Mouse (Mus musculus) C2C12 (cell line): ENCODE data around the gene Zswim1. TPM values are rescaled to one million over a fixed set of nuclear protein-coding genes. Genes with fewer than 3 reads are reported as not detected.

Experiments
- H3K27me3 ChIP-seq: one replicate; pipeline ENCODE4 v1.6.1; 2011; ENCODE audit not compliant: control insufficient read depth, insufficient read depth, insufficient read length
- H3K36me3 ChIP-seq: one replicate; pipeline ENCODE4 v1.6.1; 2011; ENCODE audit not compliant: control insufficient read depth, insufficient read depth
- H3K4me3 ChIP-seq: one replicate; pipeline ENCODE4 v1.5.1; 2011; ENCODE audit warnings: mild to moderate bottlenecking, control low read depth; ENCODE audit not compliant: poor library complexity, insufficient read depth, severe bottlenecking
- H3K79me2 ChIP-seq: one replicate; pipeline ENCODE4 v1.6.1; 2011; ENCODE audit not compliant: control insufficient read depth, insufficient read depth
- H3K79me3 ChIP-seq: one replicate; pipeline ENCODE4 v1.6.1; 2011; ENCODE audit warnings: low read depth, control low read depth
- H3ac ChIP-seq: one replicate; pipeline ENCODE3; 2011; ENCODE audit warnings: low read depth; ENCODE audit not compliant: control insufficient read depth, insufficient read length
- CEBPB ChIP-seq: IDR thresholded peaks from one replicate; pipeline ENCODE4 v1.6.1; 2011; ENCODE audit warnings: low read depth, mild to moderate bottlenecking, control low read depth, moderate library complexity
- CTCF ChIP-seq: IDR thresholded peaks from one replicate; pipeline ENCODE4 v1.5.1; 2011; ENCODE audit not compliant: control insufficient read depth, insufficient read depth, insufficient read length
- FOSL1 ChIP-seq: IDR thresholded peaks from one replicate; pipeline ENCODE4 v1.8.0; 2011; ENCODE audit warnings: mild to moderate bottlenecking, low read length; ENCODE audit not compliant: poor library complexity, insufficient read depth, severe bottlenecking
- MAX ChIP-seq: IDR thresholded peaks from one replicate; pipeline ENCODE4 v1.6.1; 2011; ENCODE audit warnings: mild to moderate bottlenecking, control low read depth
- MYOD1 ChIP-seq: IDR thresholded peaks from one replicate; pipeline ENCODE4 v1.6.1; 2011; ENCODE audit warnings: low read depth; ENCODE audit not compliant: control insufficient read depth, insufficient read length
- MYOG ChIP-seq: IDR thresholded peaks from one replicate; pipeline ENCODE4 v1.6.1; 2011; ENCODE audit not compliant: control insufficient read depth, insufficient read length; ENCODE audit errors: extremely low read depth
- USF1 ChIP-seq: IDR thresholded peaks from one replicate; pipeline ENCODE4 v1.6.1; 2011; ENCODE audit warnings: low read depth, mild to moderate bottlenecking, control low read depth, moderate library complexity
- polyA plus RNA-seq: library from polyadenylated mRNA; unstranded; fragments of >200 nt; fragmentation: generic; extraction: Trizol; gene quantifications from one replicate; pipeline ENCODE4 v1.2.1, GENCODE M21; 2012; ENCODE audit warnings: missing spikeins

Zswim1 gene
- polyA plus RNA-seq, 1 experiment: 10.0 TPM

DNA sequence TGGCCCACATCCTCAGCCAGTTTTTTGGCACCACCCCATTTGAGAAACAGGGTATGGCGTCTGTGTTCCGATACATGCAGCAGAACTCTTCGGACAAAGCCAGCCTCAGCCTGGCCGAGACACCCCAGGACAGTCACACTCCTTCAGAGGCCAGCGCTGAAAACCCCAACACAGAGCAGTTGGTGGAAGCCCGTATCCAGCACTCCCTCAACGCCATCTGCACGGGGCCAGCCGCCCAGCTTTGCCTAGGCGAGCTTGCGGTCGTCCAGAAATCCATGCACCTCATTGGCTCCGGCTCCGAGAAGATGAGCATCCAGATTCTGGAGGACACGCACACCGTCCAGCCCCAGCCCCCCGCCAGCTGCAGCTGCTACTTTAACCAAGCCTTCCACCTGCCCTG, 3.0 kb downstream of the Zswim1 start:
- Histone ChIP-seq H3K4me3 (no peak overlapping the region), H3K27me3 (no peaks in the 10 kb centered on the region), H3K79me3 (peaks cover 7% of the 10 kb centered on the region), H3K79me2 (peaks cover 28% of the 10 kb centered on the region), H3K36me3 (peaks cover 36% of the 10 kb centered on the region), H3ac (no peak overlapping the region)
- no peak for TF ChIP-seq MYOD1
- no peak for TF ChIP-seq FOSL1
- no peak for TF ChIP-seq MYOG
- no peak for TF ChIP-seq CTCF
- TF ChIP-seq CEBPB: no peak
- no peak for TF ChIP-seq MAX
- TF ChIP-seq USF1: no peak

- Histone ChIP-seq H3K36me3 (peaks cover 35% of the 10 kb centered on the region), H3K27me3 (no peaks in the 10 kb centered on the region), H3K79me2 (peaks cover 28% of the 10 kb centered on the region), H3K4me3 (no peak overlapping the region), H3K79me3 (peaks cover 7% of the 10 kb centered on the region), H3ac (no peak overlapping the region)
- no peak for TF ChIP-seq MYOD1
- TF ChIP-seq USF1: no peak
Measured at GRCm38 (mm10) chr2:164827146-164827850, 4.8 kb downstream of the Zswim1 start.

GRCm38 (mm10) chr2:164828437-164828836, 6.0 kb downstream of the Zswim1 start, which contains the start of gene Spata25:
Gene Spata25, minus strand, starts transcription at chr2:164828537.
- no peak for TF ChIP-seq CEBPB
- peaks cover 7% of the 10 kb centered on the region for H3K79me3 ChIP-seq
- H3K4me3 ChIP-seq: no peak within 1 kb of the TSS

DNA sequence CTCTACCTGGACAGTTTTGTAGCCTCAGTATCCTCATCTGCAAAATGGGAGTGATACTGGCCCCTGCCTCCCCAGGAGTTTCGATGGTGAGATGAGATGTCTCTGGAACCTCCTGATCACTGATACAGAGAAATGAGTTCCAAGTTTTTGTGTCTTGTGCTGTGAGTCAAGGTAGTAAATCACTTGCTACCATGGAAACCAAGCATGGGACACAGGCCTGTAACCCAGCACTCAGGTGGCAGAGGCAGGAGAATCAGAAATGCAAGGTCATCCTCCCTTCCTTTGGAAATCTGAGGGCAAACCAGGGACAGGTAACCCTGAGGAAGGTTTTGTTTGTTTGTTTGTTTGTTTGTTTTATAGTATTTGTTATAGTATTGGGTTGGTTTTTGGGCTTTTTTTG, 6.6 kb downstream of the Zswim1 start:
- H3K36me3 ChIP-seq: peaks cover 35% of the 10 kb centered on the region
- H3K79me2 ChIP-seq: peaks cover 26% of the 10 kb centered on the region
- no peak overlapping the region for H3ac ChIP-seq
- no peak for TF ChIP-seq FOSL1
- TF ChIP-seq USF1: no peak
- TF ChIP-seq MYOG: no peak
- no peak for TF ChIP-seq CTCF
- no peak overlapping the region for H3K4me3 ChIP-seq
- H3K79me3 ChIP-seq: peaks cover 3% of the 10 kb centered on the region
- no peaks in the 10 kb centered on the region for H3K27me3 ChIP-seq

More at GRCm38 (mm10) chr2:164828437-164828836, 6.0 kb downstream of the Zswim1 start, which contains the start of gene Spata25:
- Histone ChIP-seq H3ac (no peak within 1 kb of the TSS), H3K36me3 (peaks cover 35% of the 10 kb centered on the region), H3K27me3 (no peaks in the 10 kb centered on the region), H3K79me2 (peaks cover 28% of the 10 kb centered on the region)

DNA sequence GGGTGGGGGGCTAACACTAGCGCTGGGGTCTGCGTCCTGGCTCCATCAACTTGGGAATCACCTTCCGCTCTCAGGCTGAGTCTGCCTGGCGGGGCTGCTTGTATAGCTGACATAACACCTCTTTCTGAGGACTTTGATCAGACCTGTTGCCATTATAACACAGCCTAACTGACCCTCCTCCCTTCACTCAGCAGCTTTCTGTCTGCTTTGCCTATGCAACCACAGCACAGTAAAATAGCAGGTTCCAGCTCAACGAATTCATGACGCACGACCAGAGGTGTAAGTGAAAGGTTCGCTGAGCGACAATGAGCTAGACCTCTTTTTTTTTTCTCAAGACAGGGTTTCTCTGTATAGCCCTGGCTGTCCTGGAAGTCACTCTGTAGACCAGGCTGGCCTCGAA, 8.5 kb downstream of the Zswim1 start:
- Histone ChIP-seq H3ac (no peak overlapping the region), H3K27me3 (no peaks in the 10 kb centered on the region), H3K4me3 (no peak overlapping the region), H3K79me2 (peaks cover 27% of the 10 kb centered on the region), H3K79me3 (peaks cover 8% of the 10 kb centered on the region), H3K36me3 (peaks cover 17% of the 10 kb centered on the region)
- TF ChIP-seq MYOG (no peak), USF1 (no peak), CTCF (no peak), FOSL1 (no peak), MYOD1 (no peak), CEBPB (no peak), MAX (no peak)

DNA sequence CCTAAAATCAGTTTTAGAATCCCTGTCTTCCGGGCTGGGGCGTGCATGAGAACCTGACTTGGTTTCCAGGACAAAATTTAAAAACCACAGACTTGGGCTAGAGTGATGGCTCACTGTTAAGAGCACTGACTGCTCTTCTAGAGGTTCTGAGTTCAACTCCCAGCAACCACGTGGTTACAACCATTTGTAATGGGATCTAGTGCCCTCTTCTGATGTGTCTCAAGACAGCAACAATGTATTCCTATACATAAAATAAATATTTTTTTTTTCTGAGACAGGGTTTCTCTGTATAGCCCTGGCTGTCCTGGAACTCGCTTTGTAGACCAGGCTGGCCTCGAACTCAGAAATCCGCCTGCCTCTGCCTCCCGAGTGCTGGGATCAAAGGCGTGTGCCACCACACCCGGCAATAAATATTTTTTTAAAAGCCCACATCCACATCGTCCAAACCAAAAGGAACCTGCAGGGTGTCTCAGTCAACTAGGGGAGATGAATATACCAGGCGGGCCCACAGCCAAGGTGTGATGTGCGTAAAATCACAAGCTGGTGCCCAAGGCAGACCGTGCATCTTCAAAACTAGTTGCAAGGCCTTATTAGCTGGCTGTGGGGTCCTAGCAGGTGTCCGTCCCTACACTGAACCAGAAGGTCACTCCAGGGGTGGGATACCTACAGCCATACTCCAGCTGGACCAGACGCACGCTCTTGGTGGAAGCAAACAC, 9.7 kb downstream of the Zswim1 start:
- TF ChIP-seq MYOD1 (no peak), CTCF (no peak)
- Histone ChIP-seq H3K79me2 (peaks cover 20% of the 10 kb centered on the region), H3K36me3 (peaks cover 10% of the 10 kb centered on the region), H3K27me3 (no peaks in the 10 kb centered on the region), H3K79me3 (peaks cover 8% of the 10 kb centered on the region), H3ac (peak overlapping the region; percentile 86), H3K4me3 (peak overlapping the region; percentile 60)
